Mouse (Mus musculus) ES-Bruce4 (cell line): ENCODE measurements around the gene Lrrk2. TPM values are rescaled to one million over a fixed set of nuclear protein-coding genes. Genes with fewer than 3 reads are reported as not detected.

Experiments used
- H3K27ac ChIP-seq: 2 replicates; pipeline ENCODE4 v1.5.1; 2012; ENCODE audit warnings: low read length, inconsistent platforms; ENCODE audit not compliant: insufficient read depth
- H3K27me3 ChIP-seq: 2 replicates; pipeline ENCODE4 v1.6.1; 2012; ENCODE audit warnings: mild to moderate bottlenecking, low read length, inconsistent platforms; ENCODE audit not compliant: control insufficient read depth, poor library complexity, insufficient read depth, severe bottlenecking
- H3K36me3 ChIP-seq: 2 replicates; pipeline ENCODE4 v1.6.1; 2012; ENCODE audit warnings: inconsistent platforms, mild to moderate bottlenecking, low read length, moderate library complexity; ENCODE audit not compliant: control insufficient read depth, poor library complexity, insufficient read depth, severe bottlenecking
- H3K4me1 ChIP-seq: one replicate; pipeline ENCODE4 v1.8.1; 2011; ENCODE audit warnings: low read length; ENCODE audit not compliant: control insufficient read depth, insufficient read depth
- H3K4me3 ChIP-seq: 2 replicates; pipeline ENCODE4 v1.5.1; 2011; ENCODE audit warnings: low read depth, mild to moderate bottlenecking, low read length
- H3K9ac ChIP-seq: 2 replicates; pipeline ENCODE4 v1.6.1; 2012; ENCODE audit warnings: low read depth, mild to moderate bottlenecking, inconsistent platforms; ENCODE audit not compliant: poor library complexity, severe bottlenecking
- H3K9me3 ChIP-seq: replicated peaks from 2 replicates; pipeline ENCODE4 v1.6.1; 2012; ENCODE audit warnings: mild to moderate bottlenecking, low read length, inconsistent platforms; ENCODE audit not compliant: control insufficient read depth, poor library complexity, insufficient read depth, severe bottlenecking
- CTCF ChIP-seq: IDR thresholded peaks from one replicate; pipeline ENCODE4 v1.8.1; 2011; ENCODE audit warnings: low read depth, low read length
- EP300 ChIP-seq: IDR thresholded peaks from 2 replicates; pipeline ENCODE4 v1.6.1; 2011; ENCODE audit warnings: low read depth, low read length; ENCODE audit not compliant: insufficient read depth
- POLR2A ChIP-seq: IDR thresholded peaks from one replicate; pipeline ENCODE4 v1.8.1; 2011; ENCODE audit warnings: low read length; ENCODE audit not compliant: insufficient read depth
- polyA plus RNA-seq: library from polyadenylated mRNA; stranded (reverse); fragments of >200 nt; gene quantifications from 2 replicates; pipeline ENCODE4 v1.2.4, GENCODE M21; 2011; ENCODE audit warnings: low read depth; ENCODE audit not compliant: missing spikeins, insufficient read depth, insufficient read length

Gene Lrrk2
- polyA plus RNA-seq, 1 experiment, result 2.9 TPM

DNA sequence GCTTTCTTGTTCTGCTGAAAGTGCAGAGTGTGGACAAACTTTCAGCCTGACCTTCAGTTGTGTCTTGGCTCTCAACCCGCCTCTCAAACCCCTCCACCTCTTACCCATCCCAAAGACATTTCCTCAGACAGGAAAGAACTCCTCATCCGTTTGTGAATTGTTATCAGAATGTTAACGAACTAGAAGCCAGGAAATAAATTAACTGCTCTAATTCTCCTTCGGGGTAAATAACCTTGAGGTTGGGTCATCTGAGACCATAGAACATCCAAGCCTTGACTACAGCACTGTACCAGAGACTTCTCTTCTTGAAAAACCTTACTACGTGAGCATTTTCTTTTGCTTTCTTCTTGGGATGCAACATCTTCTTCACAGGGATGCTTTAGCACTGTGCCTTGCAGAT is 988 bp upstream of the Lrrk2 start:
- Histone ChIP-seq H3K4me1 (no peaks in the 10 kb centered on the region), H3K9me3 (no peaks in the 10 kb centered on the region), H3K36me3 (no peaks in the 10 kb centered on the region), H3K27ac (no peak overlapping the region), H3K9ac (no peak overlapping the region), H3K27me3 (no peaks in the 10 kb centered on the region; the same call in 1 of the 2 replicates), H3K4me3 (no peak overlapping the region)
- no peak for TF ChIP-seq POLR2A
- no peak for TF ChIP-seq CTCF
- TF ChIP-seq EP300, result no peak

DNA sequence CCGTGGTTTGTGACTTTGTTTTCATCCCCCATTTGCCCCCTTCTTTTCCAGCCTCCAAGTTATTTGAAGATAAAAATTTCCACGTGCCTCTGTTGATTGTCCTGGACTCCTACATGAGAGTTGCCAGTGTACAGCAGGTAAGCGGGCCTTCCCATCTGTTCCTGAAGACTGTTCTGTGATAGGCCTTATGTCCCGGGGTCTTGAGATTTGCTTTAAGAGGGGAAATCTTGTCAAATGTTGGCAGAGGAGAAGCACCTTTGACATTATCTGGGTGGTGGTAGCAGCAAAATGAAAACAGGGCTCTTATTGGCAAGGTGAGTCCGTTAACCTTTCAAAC is 562 bp downstream of the Lrrk2 start:
- no peak overlapping the region for H3K27ac ChIP-seq
- no peaks in the 10 kb centered on the region; the same call in 1 of the 2 replicates for H3K27me3 ChIP-seq
- no peaks in the 10 kb centered on the region for H3K36me3 ChIP-seq
- H3K4me1 ChIP-seq, result no peaks in the 10 kb centered on the region
- H3K4me3 ChIP-seq, result peak overlapping the region; percentile 78
- peak overlapping the region; percentile 44; the same call in 1 of the 2 replicates for H3K9ac ChIP-seq
- TF ChIP-seq POLR2A (no peak), EP300 (no peak), CTCF (no peak)
- H3K9me3 ChIP-seq, result no peaks in the 10 kb centered on the region

DNA sequence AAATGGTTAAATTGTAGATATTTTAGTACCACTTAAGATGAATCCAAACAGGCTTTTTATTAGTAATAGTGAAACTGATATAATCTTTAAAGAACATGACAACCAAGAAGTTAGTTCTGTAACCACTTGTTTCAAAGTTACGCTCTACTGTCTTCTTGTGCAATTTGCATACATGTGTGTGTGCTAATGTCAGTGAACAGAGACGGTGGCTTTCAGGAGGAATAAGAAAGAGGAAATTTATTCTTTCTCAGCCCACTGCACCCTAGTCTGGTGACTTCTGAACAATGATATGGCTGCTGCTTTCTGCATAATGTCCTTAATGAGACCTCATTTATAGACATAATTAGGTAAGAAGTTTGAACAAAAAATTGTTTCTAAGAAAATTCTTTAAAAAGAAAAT is 7.1 kb downstream of the Lrrk2 start:
- Histone ChIP-seq H3K27me3 (no peaks in the 10 kb centered on the region), H3K4me1 (no peaks in the 10 kb centered on the region), H3K27ac (no peak overlapping the region), H3K9ac (no peak overlapping the region), H3K4me3 (no peak overlapping the region), H3K36me3 (no peaks in the 10 kb centered on the region), H3K9me3 (no peaks in the 10 kb centered on the region)
- TF ChIP-seq CTCF, result no peak
- no peak for TF ChIP-seq EP300
- no peak for TF ChIP-seq POLR2A

DNA sequence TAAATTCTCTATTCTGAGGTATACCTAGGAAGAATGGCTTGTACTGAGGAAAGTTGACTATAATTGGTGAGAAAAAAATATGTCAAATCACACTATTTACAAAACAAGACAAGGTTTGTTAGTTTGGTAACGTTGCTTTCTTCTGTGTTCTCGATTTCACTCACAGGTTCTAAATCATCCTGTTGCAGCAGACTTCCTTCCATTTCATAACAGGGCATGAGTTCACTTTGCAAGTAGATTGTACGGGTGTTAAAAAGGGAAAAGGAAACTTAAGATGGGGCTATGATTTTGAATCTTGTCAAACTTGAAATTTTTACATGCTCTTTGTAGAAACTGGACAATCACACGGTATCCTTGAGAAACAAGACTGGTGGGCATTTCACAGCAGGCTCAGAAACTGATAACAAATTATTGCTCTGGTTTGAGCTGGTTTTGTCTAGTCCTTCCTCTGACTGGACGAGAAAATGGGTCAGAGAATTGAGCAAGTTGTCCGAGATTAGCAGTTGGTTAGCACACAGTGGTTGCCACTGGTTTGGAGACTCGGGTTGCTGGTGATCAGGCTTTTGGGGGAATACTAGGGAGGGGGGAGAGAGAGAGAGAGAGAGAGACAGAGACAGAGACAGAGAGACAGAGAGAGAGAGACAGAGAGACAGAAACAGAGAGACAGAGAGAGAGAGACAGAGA is 13.0 kb downstream of the Lrrk2 start:
- H3K4me3 ChIP-seq, result no peak overlapping the region
- H3K4me1 ChIP-seq, result no peaks in the 10 kb centered on the region
- H3K36me3 ChIP-seq, result no peaks in the 10 kb centered on the region
- TF ChIP-seq CTCF, result no peak
- no peak for TF ChIP-seq POLR2A
- H3K9ac ChIP-seq, result no peak overlapping the region
- no peaks in the 10 kb centered on the region for H3K27me3 ChIP-seq
- H3K27ac ChIP-seq, result no peak overlapping the region
- no peaks in the 10 kb centered on the region for H3K9me3 ChIP-seq

DNA sequence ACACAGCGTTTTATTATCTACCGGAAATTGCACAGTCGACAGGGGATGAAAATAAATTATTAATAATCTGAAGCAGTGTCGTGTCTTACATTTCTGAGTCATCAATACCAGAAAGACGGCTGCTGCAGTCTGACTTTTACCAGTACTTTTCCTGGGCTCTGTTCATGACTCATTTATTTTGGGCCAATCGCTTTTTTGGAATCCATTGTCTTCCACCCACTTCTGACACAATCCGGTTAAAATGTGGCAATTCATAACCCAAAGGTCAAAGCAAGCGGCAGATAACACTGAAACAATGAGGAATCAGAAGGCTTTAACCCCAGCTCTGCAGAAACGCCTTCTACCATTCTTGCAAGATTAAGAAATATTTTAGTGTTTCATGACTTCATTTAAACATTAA is 17.7 kb downstream of the Lrrk2 start:
- no peak overlapping the region for H3K9ac ChIP-seq
- H3K27ac ChIP-seq, result no peak overlapping the region
- no peaks in the 10 kb centered on the region for H3K36me3 ChIP-seq
- no peak for TF ChIP-seq CTCF
- no peak for TF ChIP-seq POLR2A
- TF ChIP-seq EP300, result no peak
- no peaks in the 10 kb centered on the region for H3K9me3 ChIP-seq
- H3K4me1 ChIP-seq, result no peaks in the 10 kb centered on the region
- H3K4me3 ChIP-seq, result no peak overlapping the region
- no peaks in the 10 kb centered on the region for H3K27me3 ChIP-seq

DNA sequence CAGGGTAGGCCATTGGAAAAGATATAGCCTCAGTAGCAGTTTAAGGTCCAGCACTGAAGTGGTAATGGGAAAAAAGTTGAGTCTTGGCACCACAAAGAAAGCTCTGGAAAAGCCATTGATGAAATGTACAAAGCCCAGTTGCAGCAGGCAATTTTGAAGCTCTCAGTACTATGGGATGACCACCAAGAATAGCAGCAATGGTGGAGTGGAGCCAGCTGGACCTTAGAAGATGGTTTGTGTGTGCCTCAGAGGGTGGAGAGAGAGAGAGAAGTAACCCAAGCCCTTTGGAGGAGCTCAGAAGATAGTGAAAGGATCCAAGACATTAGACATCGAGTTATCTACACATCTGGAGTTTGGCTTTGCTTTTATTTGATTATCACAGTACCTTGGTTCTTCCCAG is 20.1 kb downstream of the Lrrk2 start:
- Histone ChIP-seq H3K36me3 (no peaks in the 10 kb centered on the region), H3K4me3 (no peak overlapping the region), H3K4me1 (no peaks in the 10 kb centered on the region), H3K9me3 (no peaks in the 10 kb centered on the region), H3K9ac (no peak overlapping the region), H3K27me3 (no peaks in the 10 kb centered on the region), H3K27ac (no peak overlapping the region)
- TF ChIP-seq POLR2A (no peak), CTCF (no peak), EP300 (no peak)

DNA sequence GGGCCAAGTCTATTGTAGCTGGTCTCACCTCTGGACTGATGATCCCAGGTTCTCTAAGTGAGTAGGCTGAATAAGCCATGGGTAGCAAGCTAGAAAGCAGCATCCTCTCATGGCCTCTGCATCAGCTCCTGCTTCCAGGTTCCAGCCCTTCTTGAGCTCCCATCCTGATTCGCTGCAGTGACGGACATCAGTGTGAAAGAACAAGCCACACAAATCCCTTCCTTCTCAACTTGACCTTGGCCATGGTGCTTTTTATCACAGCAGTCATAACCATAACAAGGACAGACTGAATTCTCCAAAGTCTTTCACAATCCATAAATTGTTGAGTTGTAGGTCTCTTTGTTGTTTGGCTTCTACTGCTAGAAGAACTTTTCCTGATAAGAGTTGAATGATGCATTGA is 20.9 kb downstream of the Lrrk2 start:
- H3K9ac ChIP-seq, result no peak overlapping the region

More for the DNA sequence above, 20.9 kb downstream of the Lrrk2 start:
- TF ChIP-seq POLR2A (no peak), CTCF (no peak), EP300 (no peak)
- Histone ChIP-seq H3K4me3 (no peak overlapping the region), H3K9me3 (no peaks in the 10 kb centered on the region), H3K27ac (no peak overlapping the region), H3K36me3 (no peaks in the 10 kb centered on the region), H3K27me3 (no peaks in the 10 kb centered on the region), H3K4me1 (no peaks in the 10 kb centered on the region)
